Mouse (Mus musculus) thymus, adult 18-20 months (tissue): ENCODE data around the gene Iqcn.
A peak's percentile ranks its signal among the peaks of the same experiment; 100 is the strongest.

Experiments used
- DNase-seq, 2 experiments: peaks; one replicate each; pipeline ENCODE4 v3.0.0; 2022; ENCODE audit warnings: mixed read lengths in 2 of 2

The Iqcn gene

DNA sequence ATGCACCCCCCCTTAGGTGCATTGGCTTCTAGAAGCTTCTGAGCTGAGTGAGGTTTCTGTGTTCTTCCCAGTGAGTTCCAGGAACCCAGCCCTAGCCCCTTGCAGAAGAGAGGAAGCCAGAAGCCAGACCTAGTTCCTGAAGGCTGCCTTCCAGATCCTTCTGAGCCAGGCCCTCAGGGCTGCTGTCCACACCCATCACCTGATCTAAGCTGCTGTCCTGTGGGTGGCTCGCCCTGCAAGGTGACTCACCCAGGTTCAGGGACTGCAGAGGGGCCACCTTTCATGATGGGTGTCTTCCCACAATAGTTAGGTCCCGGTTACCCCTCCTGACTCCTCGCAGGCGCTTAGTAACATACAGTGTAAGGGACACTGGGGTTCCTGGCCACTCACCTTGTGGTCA is 23.9 kb upstream of the Iqcn start:
- DNase-seq = no peak

DNA sequence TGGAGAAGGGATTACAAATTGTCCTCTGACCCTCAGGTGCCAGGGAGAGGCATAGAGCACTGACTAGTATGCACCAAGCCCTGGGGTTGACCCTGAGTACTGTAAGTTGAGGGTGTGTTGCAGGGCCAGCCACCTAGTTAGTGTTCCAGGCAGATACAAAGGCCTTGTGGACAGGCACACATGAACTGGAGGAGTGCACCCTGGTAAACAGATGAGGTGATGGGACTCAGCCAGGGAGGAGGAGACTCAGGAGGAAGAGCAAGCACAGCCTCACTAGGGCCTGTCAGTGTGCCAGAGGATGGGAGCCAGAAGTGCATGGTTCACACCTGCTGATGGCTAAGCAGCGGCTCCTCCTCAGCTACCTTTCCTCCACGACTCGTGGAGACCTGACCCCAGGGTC is 23.2 kb upstream of the Iqcn start:
- no peak for DNase-seq

DNA sequence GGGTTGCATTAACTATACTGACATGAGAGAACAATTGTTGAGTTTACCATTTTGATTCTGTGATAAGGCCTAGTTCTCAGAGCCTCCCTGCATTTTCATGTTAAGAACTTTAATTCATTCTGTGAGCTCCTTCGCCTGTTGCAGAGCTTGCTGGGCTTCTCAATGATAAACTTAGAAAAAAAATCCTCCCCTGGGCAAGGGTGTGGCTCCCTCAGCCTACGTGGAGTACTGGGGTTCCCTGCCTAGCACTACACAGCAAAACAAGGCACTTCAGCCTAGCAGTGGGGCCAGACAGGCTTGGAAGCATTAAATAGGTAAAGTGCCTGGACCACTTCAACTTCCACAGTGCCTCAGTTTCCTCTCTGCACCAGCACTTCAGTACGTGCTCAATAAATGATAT is 21.8 kb upstream of the Iqcn start:
- DNase-seq = no peak

- DNase-seq = no peak
Measured at GRCm38 (mm10) chr8:70682193-70682592, 21.1 kb upstream of the Iqcn start.

- no peak for DNase-seq
Measured at GRCm38 (mm10) chr8:70682692-70683091, 20.6 kb upstream of the Iqcn start.

- no peak for DNase-seq
Measured at GRCm38 (mm10) chr8:70684291-70684690, 19.0 kb upstream of the Iqcn start.

GRCm38 (mm10) chr8:70687576-70687975 is 15.7 kb upstream of the Iqcn start:
- DNase-seq = no peak

DNA sequence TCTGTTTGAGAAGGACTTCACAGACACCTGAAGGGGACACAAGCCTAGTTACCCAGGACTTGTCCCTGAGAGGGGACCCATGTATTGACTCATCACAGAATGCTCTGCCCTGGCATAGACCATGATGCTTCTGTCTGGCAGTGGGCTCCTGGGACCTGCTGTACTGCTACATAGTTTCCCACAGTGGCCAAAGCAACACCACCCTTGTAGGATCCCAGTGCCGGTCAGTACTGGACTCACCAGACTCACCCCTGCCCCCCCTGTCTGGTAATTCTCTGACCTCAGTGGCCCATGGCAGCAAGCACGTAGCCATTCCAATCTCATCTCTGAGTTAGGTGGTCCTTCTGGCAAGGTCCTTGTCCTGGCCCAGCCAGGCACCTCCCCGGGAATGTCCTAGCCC is 15.1 kb upstream of the Iqcn start:
- DNase-seq = no peak

DNA sequence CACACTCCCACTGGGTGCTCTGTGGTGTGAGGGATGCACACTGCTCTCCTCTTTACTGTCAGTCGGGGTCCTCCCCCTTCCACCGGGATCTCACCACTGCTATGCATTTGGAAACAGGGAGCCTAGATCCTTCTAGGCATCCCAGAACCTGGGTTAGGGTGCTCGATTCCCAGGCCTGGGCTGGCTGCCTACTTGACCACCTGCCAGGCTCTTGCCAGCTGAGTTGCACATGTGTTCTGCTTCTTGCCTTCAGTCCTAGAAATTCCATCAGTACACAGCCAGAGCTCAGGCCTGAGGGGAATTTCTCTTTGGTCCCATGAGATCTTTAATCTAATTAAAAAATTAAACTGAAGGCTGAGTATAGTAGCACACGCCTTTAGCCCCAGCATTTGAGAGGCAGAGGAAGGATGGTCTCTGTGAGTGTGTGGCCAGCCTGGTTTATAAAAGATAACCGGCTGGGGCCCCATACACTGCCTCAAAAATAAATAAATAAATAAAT is 13.3 kb upstream of the Iqcn start:
- DNase-seq = no peak

GRCm38 (mm10) chr8:70691230-70691629 is 12.0 kb upstream of the Iqcn start:
- DNase-seq = no peak

- DNase-seq = no peak
Measured at GRCm38 (mm10) chr8:70691727-70692231, 11.5 kb upstream of the Iqcn start.

DNA sequence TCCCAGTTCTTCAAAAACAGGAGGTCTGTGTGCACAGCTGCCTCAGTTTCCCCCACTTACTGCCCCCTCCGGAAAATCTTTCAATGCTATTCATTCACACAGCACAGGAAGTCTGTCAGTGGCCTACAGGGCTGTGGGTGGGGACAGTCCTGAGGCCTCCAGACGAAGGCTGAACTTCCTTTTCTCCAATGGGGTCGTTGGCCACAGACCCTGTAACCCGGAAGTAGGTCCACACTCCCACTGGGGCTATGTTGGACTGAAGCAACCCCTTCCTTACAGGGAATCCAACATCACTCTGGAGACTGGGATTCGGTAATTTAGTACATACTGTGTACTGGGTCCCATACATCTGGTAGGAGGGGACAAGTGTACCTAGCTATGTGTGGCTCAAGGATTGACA is 9.6 kb upstream of the Iqcn start:
- no peak for DNase-seq

DNA sequence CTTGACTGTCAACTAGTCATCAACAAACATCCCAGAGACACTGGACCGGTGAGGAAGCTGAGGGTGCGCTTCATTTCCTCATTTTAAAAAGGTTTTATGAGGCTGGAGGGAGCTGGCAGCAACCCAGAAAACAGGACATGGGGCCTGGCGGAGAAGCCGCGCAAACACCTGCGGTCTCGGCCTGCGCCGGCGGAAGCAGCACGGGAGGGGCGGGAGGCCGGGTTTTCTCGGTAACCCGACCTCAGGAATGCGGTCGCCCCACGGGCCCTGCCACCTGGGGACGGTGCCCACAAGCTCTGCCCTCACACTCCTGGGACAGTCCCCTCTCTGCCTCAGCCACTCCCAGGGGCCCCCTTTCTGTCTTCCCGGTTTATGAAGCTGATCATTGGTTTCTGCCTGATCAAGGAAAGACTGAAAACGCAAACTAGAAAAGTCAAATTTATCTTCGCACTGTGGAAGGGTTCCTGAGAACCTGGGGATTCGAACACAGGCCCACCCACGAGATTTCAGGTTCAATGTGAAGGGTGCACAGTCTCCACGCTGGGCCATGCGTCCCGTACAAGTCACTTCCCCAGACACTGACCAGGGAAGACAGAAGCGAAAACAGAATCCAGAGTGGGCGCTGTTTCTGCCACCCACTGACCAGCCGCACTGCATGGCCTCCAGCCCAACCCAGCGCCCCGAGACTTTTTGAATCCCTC is 7.8 kb upstream of the Iqcn start:
- peak; percentile 79 to 84 for DNase-seq

- DNase-seq = peak; percentile 58 to 72
Measured at GRCm38 (mm10) chr8:70696019-70696885, 7.0 kb upstream of the Iqcn start.

GRCm38 (mm10) chr8:70696946-70697345 is 6.3 kb upstream of the Iqcn start:
- DNase-seq = no peak

DNA sequence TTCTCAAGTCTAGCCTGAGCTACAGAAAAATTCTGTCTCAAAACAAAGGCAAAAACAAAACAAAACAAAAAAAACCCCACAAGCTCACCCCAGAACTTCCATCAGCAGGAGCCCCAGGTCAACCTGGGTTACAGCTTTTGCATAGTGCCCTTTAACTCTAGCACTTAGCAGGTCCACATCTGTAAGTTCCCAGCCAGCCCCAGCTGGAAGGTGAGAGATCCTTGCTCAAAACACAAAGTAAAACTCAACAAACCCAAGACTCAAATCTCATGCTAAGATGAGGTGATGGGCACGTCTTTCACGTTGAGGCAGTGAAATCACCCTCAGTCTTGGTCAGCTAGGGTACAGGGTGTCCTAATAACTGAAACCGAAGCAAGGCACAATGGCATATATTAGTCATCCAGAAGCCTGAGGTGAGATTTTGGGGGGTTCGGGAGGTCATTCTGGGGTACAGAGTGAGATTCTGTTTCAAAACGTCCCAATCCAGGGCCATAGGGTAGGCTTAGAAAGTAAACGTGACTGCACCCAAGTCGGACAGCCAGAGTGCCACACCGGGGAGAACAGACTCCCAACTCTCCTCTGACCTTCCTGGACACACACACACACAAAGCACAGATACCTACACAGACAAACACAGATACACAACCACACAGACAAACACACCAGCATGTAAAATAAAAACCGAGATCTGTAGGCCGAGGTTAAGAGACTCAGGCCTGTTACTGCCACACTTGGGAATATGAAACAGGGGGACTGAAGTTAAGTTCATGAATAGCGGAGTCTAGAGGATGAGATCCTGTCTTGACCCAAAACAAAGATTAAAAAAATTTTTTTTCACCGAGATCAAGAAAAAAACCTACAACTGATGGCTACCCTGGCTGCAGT is 5.6 kb upstream of the Iqcn start:
- no peak for DNase-seq

GRCm38 (mm10) chr8:70698310-70699109 is 4.7 kb upstream of the Iqcn start, which contains the start of gene Jund:
Gene Jund (plus strand): TSS chr8:70698949.
- DNase-seq = peak; percentile 98

- DNase-seq = peak; percentile 58 to 73
Measured at GRCm38 (mm10) chr8:70699116-70699833, 4.0 kb upstream of the Iqcn start.

- DNase-seq = peak; percentile 86 to 87
Measured at GRCm38 (mm10) chr8:70699834-70700554, 3.3 kb upstream of the Iqcn start.

DNA sequence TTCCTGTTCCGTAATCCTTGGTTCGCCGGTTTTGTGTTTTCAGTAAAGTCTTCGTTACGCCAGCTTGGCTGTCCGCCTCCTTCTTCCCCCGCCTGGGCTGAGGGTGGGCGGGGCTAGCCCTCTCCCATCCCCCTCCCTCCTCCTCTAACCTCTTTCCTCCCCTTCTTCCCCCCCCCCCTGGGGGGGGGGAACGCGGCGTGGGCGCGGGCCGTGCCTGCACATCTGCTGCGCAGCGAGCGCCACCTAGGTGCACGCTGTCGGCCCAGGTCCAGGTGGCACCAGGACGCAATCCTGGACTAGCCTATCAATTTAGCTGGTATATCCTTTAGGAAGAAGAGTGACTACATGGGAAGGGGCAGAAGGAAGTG is 2.7 kb upstream of the Iqcn start:
- DNase-seq = peak; percentile 87 to 90
